Mouse (Mus musculus) lung, adult 2 months (tissue): ENCODE results near the gene Tpk1. TPM values are rescaled to one million over a fixed set of nuclear protein-coding genes. Genes with fewer than 3 reads are reported as not detected.

Source experiments
- DNase-seq: peaks from one replicate; pipeline ENCODE4 v3.0.0; 2022
- H3K4me1 ChIP-seq: fragments of 200-500 bp; 2 replicates; pipeline ENCODE4 v1.6.1; 2011; ENCODE audit warnings: low read length; ENCODE audit not compliant: control insufficient read depth, insufficient read depth
- H3K4me3 ChIP-seq: fragments of 200-500 bp; replicated peaks from 2 replicates; pipeline ENCODE3; 2011; ENCODE audit warnings: low read depth, mild to moderate bottlenecking, control low read depth, low read length; ENCODE audit errors: extremely low read depth
- CTCF ChIP-seq: fragments of 200-500 bp; IDR thresholded peaks from 2 replicates; pipeline ENCODE4 v1.5.1; 2011; ENCODE audit warnings: mild to moderate bottlenecking, low read length, control low read depth; ENCODE audit not compliant: insufficient read depth
- POLR2A ChIP-seq: fragments of 200-500 bp; IDR thresholded peaks from 2 replicates; pipeline ENCODE4 v1.6.1; 2011; ENCODE audit warnings: low read depth, mild to moderate bottlenecking, control low read depth, low read length, borderline replicate concordance; ENCODE audit errors: extremely low read depth
- WGBS: fragments of 180-500 bp; shearing (Covaris S2); methylation state at CpG from one replicate; pipeline ENCODE4 v1.1.7; 2018; 5-methylcytosine and 5-hydroxymethylcytosine counted together
- polyA plus RNA-seq: library from polyadenylated mRNA; depleted of rRNA; stranded (reverse); fragments of >200 nt; gene quantifications from 2 replicates; pipeline ENCODE4 v1.2.3, GENCODE M21; 2012; rRNA removed

The Tpk1 gene
- polyA plus RNA-seq = 2.7 and 3.3 TPM in 2 replicates

- TF ChIP-seq POLR2A (peak; percentile 82; the same call in 1 of the 2 replicates), CTCF (no peak)
- Histone ChIP-seq H3K4me1 (peaks cover 3% of the 10 kb centered on the region; the same call in 1 of the 2 replicates), H3K4me3 (peak within 1 kb of the TSS; percentile 98)
- WGBS = under 1% methylated on average over 63 of the region's 63 CpGs
- DNase-seq = peak; percentile 86
Observed at GRCm38 (mm10) chr6:43665677-43666546, at the start of gene Tpk1. Gene Tpk1 (minus strand): TSS chr6:43666278.

- DNase-seq = no peak
- Histone ChIP-seq H3K4me1 (no peaks in the 10 kb centered on the region), H3K4me3 (no peak overlapping the region)
- WGBS = 41% methylated on average over 6 of the region's 6 CpGs
- TF ChIP-seq POLR2A = no peak
- TF ChIP-seq CTCF = no peak
Observed at GRCm38 (mm10) chr6:43702810-43703614, 36.9 kb upstream of the Tpk1 start.

GRCm38 (mm10) chr6:43691863-43692262 is 25.8 kb upstream of the Tpk1 start:
- TF ChIP-seq POLR2A (no peak), CTCF (no peak)
- no peak for DNase-seq
- Histone ChIP-seq H3K4me1 (no peaks in the 10 kb centered on the region), H3K4me3 (no peak overlapping the region)
- 50% methylated on average over 1 of the region's 1 CpGs for WGBS

GRCm38 (mm10) chr6:43685985-43686384 is 19.9 kb upstream of the Tpk1 start:
- DNase-seq = no peak
- TF ChIP-seq POLR2A = no peak
- TF ChIP-seq CTCF = no peak

GRCm38 (mm10) chr6:43682535-43682934 is 16.5 kb upstream of the Tpk1 start:
- TF ChIP-seq CTCF (no peak), POLR2A (no peak)
- no peaks in the 10 kb centered on the region for H3K4me1 ChIP-seq
- H3K4me3 ChIP-seq = no peak overlapping the region
- WGBS = 79% methylated on average over 2 of the region's 2 CpGs
- no peak for DNase-seq

More at GRCm38 (mm10) chr6:43685985-43686384, 19.9 kb upstream of the Tpk1 start:
- Histone ChIP-seq H3K4me1 (no peaks in the 10 kb centered on the region), H3K4me3 (no peak overlapping the region)
- WGBS = 50% methylated on average over 2 of the region's 2 CpGs

GRCm38 (mm10) chr6:43678689-43679212 is 12.7 kb upstream of the Tpk1 start:
- no peak for TF ChIP-seq POLR2A
- no peak for TF ChIP-seq CTCF
- no peak for DNase-seq
- Histone ChIP-seq H3K4me1 (peaks cover 4% of the 10 kb centered on the region; the same call in 1 of the 2 replicates), H3K4me3 (no peak overlapping the region)
- 88% methylated on average over 2 of the region's 2 CpGs for WGBS

- 91% methylated on average over 3 of the region's 3 CpGs for WGBS
- H3K4me1 ChIP-seq = peaks cover 4% of the 10 kb centered on the region; the same call in 1 of the 2 replicates
- no peak for DNase-seq
- TF ChIP-seq POLR2A = no peak
- no peak for TF ChIP-seq CTCF
- no peak overlapping the region for H3K4me3 ChIP-seq
Observed at GRCm38 (mm10) chr6:43677566-43677965, 11.5 kb upstream of the Tpk1 start.

GRCm38 (mm10) chr6:43676139-43676538 is 10.1 kb upstream of the Tpk1 start:
- H3K4me1 ChIP-seq = peaks cover 4% of the 10 kb centered on the region; the same call in 1 of the 2 replicates
- TF ChIP-seq CTCF = no peak
- TF ChIP-seq POLR2A = no peak
- no peak for DNase-seq
- WGBS = 18% methylated on average over 3 of the region's 3 CpGs
- H3K4me3 ChIP-seq = no peak overlapping the region

GRCm38 (mm10) chr6:43674986-43675760 is 9.1 kb upstream of the Tpk1 start:
- DNase-seq = no peak
- Histone ChIP-seq H3K4me3 (no peak overlapping the region), H3K4me1 (peaks cover 4% of the 10 kb centered on the region; the same call in 1 of the 2 replicates)
- no peak for TF ChIP-seq CTCF
- no peak for TF ChIP-seq POLR2A
- 49% methylated on average over 3 of the region's 3 CpGs for WGBS

- no peak for DNase-seq
- WGBS = 80% methylated on average over 2 of the region's 2 CpGs
- TF ChIP-seq CTCF (no peak), POLR2A (no peak)
- H3K4me3 ChIP-seq = no peak overlapping the region
- H3K4me1 ChIP-seq = peaks cover 4% of the 10 kb centered on the region; the same call in 1 of the 2 replicates
Observed at GRCm38 (mm10) chr6:43670939-43671338, 4.9 kb upstream of the Tpk1 start.
